In genomic region chr7:142462594-142463078, GRCm38 (mm10) we compare ENCODE assay signal across 12 mouse cellular contexts. TPM values are rescaled to one million over a fixed set of nuclear protein-coding genes. Genes with fewer than 3 reads are reported as not detected.
A peak's percentile ranks its signal among the peaks of the same experiment; 100 is the strongest.
DNase-seq lines count a peak whose midpoint lies in the region; ATAC-seq and TF ChIP-seq lines count a peak whose summit lies in the region.
"Had no signal": no experiment of that assay in that cellular context is flagged by ENCODE, and none has a peak within 500 bp of the region (broad histone marks: within the 10 kb centered on the region; RNA-seq: fewer than 3 reads in every experiment).

No protein-coding gene starts in this region.

- peak overlapping the region; percentile 49; the same call in 1 of the 2 replicates for H3K27ac ChIP-seq in embryonic facial prominence, embryonic 14.5 days (replicated peaks; ENCODE audit: low read depth, low read length)
- 0 out of 2 replicates have a peak overlapping the region, but pooled peaks have one; percentile 41 for H3K27ac ChIP-seq in stomach, postnatal 0 days (replicated peaks)
- no peak overlapping the region for H3K27ac ChIP-seq in forebrain, embryonic 12.5 days
- H3K27ac ChIP-seq: hindbrain, embryonic 15.5 days; midbrain, embryonic 12.5 days had no signal

- H3K4me2 ChIP-seq in embryonic facial prominence, embryonic 14.5 days (ENCODE audit: low read depth, low read length): no peak overlapping the region
- H3K4me2 ChIP-seq in stomach, postnatal 0 days (replicated peaks; ENCODE audit: low read depth): no peak overlapping the region
- no peak overlapping the region for H3K4me2 ChIP-seq in forebrain, embryonic 12.5 days
- H3K4me2 ChIP-seq: hindbrain, embryonic 15.5 days; midbrain, embryonic 12.5 days had no signal

- H3K4me1 ChIP-seq in embryonic facial prominence, embryonic 14.5 days (ENCODE audit: control insufficient read depth, insufficient read depth, low read length): peaks cover 15% of the 10 kb centered on the region
- H3K4me1 ChIP-seq in stomach, postnatal 0 days (replicated peaks; ENCODE audit: control insufficient read depth, insufficient read depth): 0 out of 2 replicates have a peak, but pooled peaks cover 2% of the 10 kb centered on the region
- peaks cover 5% of the 10 kb centered on the region for H3K4me1 ChIP-seq in forebrain, embryonic 12.5 days

- H3K4me3 ChIP-seq in embryonic facial prominence, embryonic 14.5 days (ENCODE audit: low read depth, low read length): no peak overlapping the region
- H3K4me3 ChIP-seq in stomach, postnatal 0 days (ENCODE audit: low read depth, low read length): no peak overlapping the region
- H3K4me3 ChIP-seq in forebrain, embryonic 12.5 days (replicated peaks): no peak overlapping the region
- H3K4me3 ChIP-seq: hindbrain, embryonic 15.5 days; midbrain, embryonic 12.5 days had no signal

- H3K36me3 ChIP-seq in embryonic facial prominence, embryonic 14.5 days (ENCODE audit: control insufficient read depth, insufficient read depth, low read length): no peaks in the 10 kb centered on the region
- H3K36me3 ChIP-seq in stomach, postnatal 0 days (ENCODE audit: control insufficient read depth, insufficient read depth, low read length): no peaks in the 10 kb centered on the region
- no peaks in the 10 kb centered on the region for H3K36me3 ChIP-seq in forebrain, embryonic 12.5 days (replicated peaks)
- H3K36me3 ChIP-seq: hindbrain, embryonic 15.5 days; midbrain, embryonic 12.5 days had no signal

- H3K9me3 ChIP-seq in embryonic facial prominence, embryonic 14.5 days (ENCODE audit: control insufficient read depth, low read length): no peaks in the 10 kb centered on the region
- H3K9me3 ChIP-seq in stomach, postnatal 0 days (ENCODE audit: control insufficient read depth, low read length): no peaks in the 10 kb centered on the region
- no peaks in the 10 kb centered on the region for H3K9me3 ChIP-seq in forebrain, embryonic 12.5 days
- H3K9me3 ChIP-seq: hindbrain, embryonic 15.5 days; midbrain, embryonic 12.5 days had no signal

- DNase-seq in spleen, adult 18-20 months: peak; percentile 19 to 34
- no peak for DNase-seq in spleen, adult 12 weeks (ENCODE audit: low spot score)
- no peak for DNase-seq in embryonic facial prominence, embryonic 14.5 days (ENCODE audit: low spot score)
- DNase-seq in stomach, postnatal 0 days (ENCODE audit: low spot score): peak; percentile 12
- no peak for DNase-seq in adrenal gland, postnatal 10 days
- no peak for DNase-seq in kidney, postnatal 36 days
- DNase-seq: right cerebral cortex, adult 18-20 months had no signal

- TF ChIP-seq EP300 in stomach, postnatal 0 days (optimal IDR thresholded peaks at IDR 0.05): no peak

- no peak overlapping the region for H3K9ac ChIP-seq in embryonic facial prominence, embryonic 14.5 days (ENCODE audit: low read depth, low read length)
- no peak overlapping the region for H3K9ac ChIP-seq in stomach, postnatal 0 days (ENCODE audit: low read length)
- H3K9ac ChIP-seq in forebrain, embryonic 12.5 days: no peak overlapping the region
- H3K9ac ChIP-seq: hindbrain, embryonic 15.5 days; midbrain, embryonic 12.5 days had no signal

- ATAC-seq in embryonic facial prominence, embryonic 14.5 days (ENCODE audit: low read depth): no peak
- ATAC-seq in inflammation-experienced regulatory T-cells, adult 6 months: peak; percentile 35
- no peak for ATAC-seq in stomach, postnatal 0 days (ENCODE audit: low FRiP score, low TSS enrichment)
- ATAC-seq in forebrain, embryonic 12.5 days (ENCODE audit: low FRiP score): no peak

- no peak for TF ChIP-seq CTCF in stomach, postnatal 0 days (IDR thresholded peaks at IDR 0.05; ENCODE audit: low read depth)

- H3K27me3 ChIP-seq in embryonic facial prominence, embryonic 14.5 days (replicated peaks; ENCODE audit: control insufficient read depth, insufficient read depth, low read length): no peaks in the 10 kb centered on the region
- H3K27me3 ChIP-seq in stomach, postnatal 0 days (ENCODE audit: control insufficient read depth, insufficient read depth, low read length): no peaks in the 10 kb centered on the region
- H3K27me3 ChIP-seq in forebrain, embryonic 12.5 days: 0 out of 2 replicates have a peak, but pooled peaks cover 4% of the 10 kb centered on the region
- H3K27me3 ChIP-seq: hindbrain, embryonic 15.5 days; midbrain, embryonic 12.5 days had no signal

- WGBS in embryonic facial prominence, embryonic 14.5 days: 70% methylated on average over 4 of the region's 4 CpGs
- WGBS in stomach, postnatal 0 days: 57% methylated on average over 4 of the region's 4 CpGs
- WGBS in forebrain, embryonic 12.5 days: 81% methylated on average over 4 of the region's 4 CpGs

RNA-seq across cellular contexts. Expression of gene Lsp1, which starts 2.0 kb away (rescaled TPM):
- 40.1 and 42.6 TPM in 2 replicates for polyA plus RNA-seq in embryonic facial prominence, embryonic 14.5 days (2014; fragmentation: Nextera tagmentation; extraction: Ambion mirVana)
- 1,000 to 10,000 TPM; 1,183 to 1,943 (median 1,210) TPM for polyA plus RNA-seq in inflammation-experienced regulatory T-cells, adult 6 months (2017; shearing (Covaris generic))
- polyA plus RNA-seq in stomach, postnatal 0 days (2015; fragmentation: Nextera tagmentation; extraction: Ambion mirVana): 107 and 110 TPM in 2 replicates
- polyA plus RNA-seq in forebrain, embryonic 12.5 days (2016; fragmentation: Nextera tagmentation; extraction: Ambion mirVana): 5.4 and 6.3 TPM in 2 replicates
- total RNA-seq in adrenal gland, postnatal 10 days (2021): 10 to 100 TPM; 26.7 to 39.3 TPM

RNA-seq across cellular contexts. Expression of gene Tnni2, which starts 21.0 kb away (rescaled TPM):
- polyA plus RNA-seq in embryonic facial prominence, embryonic 14.5 days (2014; fragmentation: Nextera tagmentation; extraction: Ambion mirVana): 319 and 564 TPM in 2 replicates
- polyA plus RNA-seq in inflammation-experienced regulatory T-cells, adult 6 months (2017; shearing (Covaris generic)): not detected
- polyA plus RNA-seq in stomach, postnatal 0 days (2015; fragmentation: Nextera tagmentation; extraction: Ambion mirVana): 19.1 and 19.6 TPM in 2 replicates
- 1.3 TPM in 1 of 2 replicates, not detected in the other for polyA plus RNA-seq in forebrain, embryonic 12.5 days (2016; fragmentation: Nextera tagmentation; extraction: Ambion mirVana)
- 100 to 1,000 TPM; 196 to 793 TPM for total RNA-seq in adrenal gland, postnatal 10 days (2021)

RNA-seq across cellular contexts. Expression of gene Syt8, which starts 28.0 kb away (rescaled TPM):
- polyA plus RNA-seq in embryonic facial prominence, embryonic 14.5 days (2014; fragmentation: Nextera tagmentation; extraction: Ambion mirVana): 1.9 and 3.9 TPM in 2 replicates
- not detected for polyA plus RNA-seq in inflammation-experienced regulatory T-cells, adult 6 months (2017; shearing (Covaris generic))
- 70.7 and 78.9 TPM in 2 replicates for polyA plus RNA-seq in stomach, postnatal 0 days (2015; fragmentation: Nextera tagmentation; extraction: Ambion mirVana)
- polyA plus RNA-seq in forebrain, embryonic 12.5 days (2016; fragmentation: Nextera tagmentation; extraction: Ambion mirVana): not detected in 2 replicates
- not detected for total RNA-seq in adrenal gland, postnatal 10 days (2021)
- total RNA-seq: left cerebral cortex, postnatal 10 days had no signal
- polyA plus RNA-seq: hindbrain, embryonic 15.5 days had no signal

RNA-seq across cellular contexts. Expression of gene Tnnt3, which starts 36.0 kb away (rescaled TPM):
- 376 and 643 TPM in 2 replicates for polyA plus RNA-seq in embryonic facial prominence, embryonic 14.5 days (2014; fragmentation: Nextera tagmentation; extraction: Ambion mirVana)
- 1 to 10 TPM; 2.5 to 3.8 (median 2.8) TPM for polyA plus RNA-seq in inflammation-experienced regulatory T-cells, adult 6 months (2017; shearing (Covaris generic))
- polyA plus RNA-seq in stomach, postnatal 0 days (2015; fragmentation: Nextera tagmentation; extraction: Ambion mirVana): 8.0 and 11.7 TPM in 2 replicates
- polyA plus RNA-seq in forebrain, embryonic 12.5 days (2016; fragmentation: Nextera tagmentation; extraction: Ambion mirVana): 0.78 TPM in 1 of 2 replicates, not detected in the other
- 1,000 to 10,000 TPM in 1 of 2 experiments, 100 to 1,000 TPM in 1; 272 to 1,179 TPM for total RNA-seq in adrenal gland, postnatal 10 days (2021)
- total RNA-seq: left cerebral cortex, postnatal 10 days had no signal

Comparison
In these comparisons a context has a peak if more than half of its experiments do, and no peak if none do; other contexts are left out.
1. DNase-seq: peak in spleen, adult 18-20 months (2 of 2) and stomach, postnatal 0 days (single experiment); none in spleen, adult 12 weeks (single experiment), embryonic facial prominence, embryonic 14.5 days (single experiment), adrenal gland, postnatal 10 days (single experiment) and kidney, postnatal 36 days (0 of 2).
2. RNA of gene Lsp1, which starts 2.0 kb away (polyA plus RNA-seq): 1,183 to 1,943 TPM in inflammation-experienced regulatory T-cells, adult 6 months; 107 to 110 TPM in stomach, postnatal 0 days, 40.1 to 42.6 TPM in embryonic facial prominence, embryonic 14.5 days and 5.4 to 6.3 TPM in forebrain, embryonic 12.5 days; every median in the first group is over 10 times any median in the second.
3. RNA of gene Tnni2, which starts 21.0 kb away (polyA plus RNA-seq): 319 to 564 TPM in embryonic facial prominence, embryonic 14.5 days; 19.1 to 19.6 TPM in stomach, postnatal 0 days, 1.3 TPM in forebrain, embryonic 12.5 days and not detected in inflammation-experienced regulatory T-cells, adult 6 months; every median in the first group is over 10 times any median in the second.
4. RNA of gene Syt8, which starts 28.0 kb away (polyA plus RNA-seq): 70.7 to 78.9 TPM in stomach, postnatal 0 days; 1.9 to 3.9 TPM in embryonic facial prominence, embryonic 14.5 days, not detected in inflammation-experienced regulatory T-cells, adult 6 months and not detected in forebrain, embryonic 12.5 days; every median in the first group is over 10 times any median in the second.